Mouse (Mus musculus): ENCODE data around the gene Rasl10b. TPM values are rescaled to one million over a fixed set of nuclear protein-coding genes. Genes with fewer than 3 reads are reported as not detected.
A peak's percentile ranks its signal among the peaks of the same experiment; 100 is the strongest.

Rasl10b gene
- 0.16 and 0.17 TPM in 2 replicates for polyA plus RNA-seq (2012)

DNA sequence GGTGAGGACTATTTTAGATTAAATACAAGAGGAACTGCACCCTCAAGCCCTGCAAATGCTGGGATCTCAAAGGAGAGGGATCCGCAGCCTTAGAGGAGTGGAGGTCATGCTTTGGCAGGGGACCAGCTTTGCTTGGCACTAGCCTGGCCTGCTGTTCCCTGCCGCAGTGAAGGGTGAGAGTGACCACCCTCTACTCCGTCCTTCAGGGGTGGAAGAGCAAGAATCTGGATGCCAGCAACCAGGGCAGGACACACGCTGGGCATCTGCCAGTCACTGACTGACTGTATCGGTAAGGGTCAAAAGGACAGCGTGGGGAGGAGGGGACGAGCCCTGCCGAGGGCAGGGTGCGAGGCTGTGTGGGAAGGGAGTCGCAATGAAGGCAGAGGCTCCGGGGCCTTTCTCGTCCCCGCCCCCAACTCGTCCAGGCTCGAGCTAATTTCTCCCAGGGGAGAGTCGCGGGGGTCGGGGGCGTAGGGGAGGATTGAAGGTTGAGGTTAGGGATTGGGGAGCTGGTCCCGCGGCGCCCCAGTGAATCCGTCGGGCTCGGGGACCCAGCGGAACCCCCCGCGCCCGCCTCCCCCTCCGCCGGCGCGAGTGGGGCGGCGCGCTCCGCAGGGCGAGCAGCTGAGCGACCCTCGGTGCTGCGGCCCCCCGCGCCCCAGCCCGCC, at the start of gene Rasl10b:
Gene Rasl10b (plus strand): TSS at position 51 of the 668 bp plus-strand sequence.
- TF ChIP-seq GATA1 (IDR thresholded peaks at IDR 0.05; ENCODE audit: low read length) = no peak

DNA sequence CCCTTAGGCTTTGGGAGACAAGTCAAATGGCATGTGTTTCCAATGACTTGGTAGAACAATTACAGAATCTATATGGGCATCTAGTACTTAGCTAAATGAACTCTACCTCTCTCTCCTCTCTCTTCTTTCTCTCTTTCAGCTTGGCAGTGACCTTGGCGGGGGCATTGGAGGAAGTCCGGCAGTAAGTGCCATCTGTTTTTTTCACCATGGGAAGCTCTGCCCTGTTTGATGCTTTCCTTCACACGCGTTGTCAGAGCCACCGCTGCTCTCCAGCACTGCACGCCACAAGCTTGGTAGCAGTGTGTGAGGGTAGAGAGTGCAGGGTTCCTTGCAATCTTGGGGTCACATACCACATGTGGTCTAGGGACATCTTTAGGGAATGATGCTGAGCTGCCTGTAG, 44.3 kb upstream of the Rasl10b start:
- no peak for TF ChIP-seq GATA1 (IDR thresholded peaks at IDR 0.05; ENCODE audit: low read length)

DNA sequence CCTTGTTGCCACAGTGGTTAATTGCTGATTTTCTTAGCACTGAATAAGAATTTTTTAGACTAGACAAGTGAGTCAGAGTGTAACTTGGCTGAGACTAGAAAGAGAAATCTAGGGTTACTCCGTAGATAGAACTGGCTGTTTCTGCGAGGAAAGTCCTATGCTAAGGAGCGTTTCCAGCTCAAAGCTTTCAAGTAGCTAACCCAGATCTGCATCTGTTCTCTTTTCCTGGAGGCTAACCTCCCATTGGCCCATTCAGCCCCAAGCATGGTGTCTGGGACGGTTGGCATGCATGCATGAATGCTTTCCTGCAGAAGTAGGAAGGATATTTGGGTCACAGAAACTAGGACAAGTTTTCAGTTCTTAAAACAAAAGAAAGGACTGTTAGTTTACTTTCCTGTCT, 37.7 kb upstream of the Rasl10b start:
- no peak for TF ChIP-seq GATA1 (IDR thresholded peaks at IDR 0.05; ENCODE audit: low read length)

DNA sequence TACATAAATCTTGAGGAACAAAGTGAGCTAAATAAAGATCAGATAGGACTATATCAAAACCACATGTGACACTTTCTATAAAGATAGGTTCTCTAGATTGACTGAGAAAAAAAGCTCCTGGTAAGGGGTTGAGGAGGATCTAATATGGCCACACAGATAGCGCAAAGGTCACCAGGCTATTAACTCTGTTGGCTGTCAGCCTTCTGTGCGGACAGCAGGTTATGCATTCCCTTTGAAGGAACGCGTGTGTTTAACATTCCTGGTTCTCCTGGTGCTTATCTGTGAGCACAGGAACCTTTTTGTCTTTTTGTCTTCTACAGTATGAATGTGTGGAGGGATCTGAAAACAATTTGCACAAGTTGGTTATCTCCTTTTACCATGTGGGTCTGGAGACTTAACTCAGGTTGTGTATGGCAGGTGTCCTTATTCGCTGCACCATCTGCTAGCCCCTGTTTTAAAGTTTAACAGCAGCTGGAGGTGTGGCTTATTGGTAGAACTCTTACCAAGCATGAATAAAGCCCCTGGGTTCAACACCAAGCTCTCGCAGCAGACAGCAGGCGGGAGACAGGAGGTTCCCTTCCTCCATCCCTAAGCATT, 29.1 kb upstream of the Rasl10b start:
- TF ChIP-seq GATA1 (IDR thresholded peaks at IDR 0.05; ENCODE audit: low read length) = peak; percentile 41

DNA sequence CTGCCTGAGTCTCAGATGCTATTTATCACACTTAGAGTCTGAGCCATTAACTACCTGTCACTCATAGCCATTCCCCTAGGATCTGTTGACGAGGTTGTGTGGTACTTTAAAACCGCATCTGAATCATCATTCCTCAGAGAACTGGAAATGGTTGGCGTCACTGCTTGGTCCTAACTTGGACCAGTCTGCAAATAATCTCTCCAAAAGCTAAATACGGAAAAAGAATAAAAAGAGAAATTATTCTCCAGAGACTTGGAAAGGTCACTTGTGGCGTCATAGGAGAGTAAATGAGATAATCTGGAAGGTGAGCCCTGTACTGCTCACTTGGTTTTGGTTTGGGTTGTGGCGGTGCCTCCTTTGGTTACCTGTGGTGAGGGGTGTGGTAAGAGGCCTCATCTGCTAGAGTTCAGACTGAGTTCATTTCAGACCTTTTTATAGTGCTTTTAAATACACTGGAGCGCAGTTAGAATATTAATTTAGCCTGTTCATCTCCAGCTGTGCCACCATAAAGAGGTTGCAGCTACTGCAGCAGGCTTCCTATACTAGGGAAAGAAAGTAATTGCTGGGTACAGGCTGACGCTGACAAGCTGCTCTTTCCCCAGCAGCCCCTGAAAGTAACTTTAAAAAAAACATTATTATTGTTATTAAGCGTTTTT, 25.9 kb upstream of the Rasl10b start:
- no peak for TF ChIP-seq GATA1 (IDR thresholded peaks at IDR 0.05; ENCODE audit: low read length)

DNA sequence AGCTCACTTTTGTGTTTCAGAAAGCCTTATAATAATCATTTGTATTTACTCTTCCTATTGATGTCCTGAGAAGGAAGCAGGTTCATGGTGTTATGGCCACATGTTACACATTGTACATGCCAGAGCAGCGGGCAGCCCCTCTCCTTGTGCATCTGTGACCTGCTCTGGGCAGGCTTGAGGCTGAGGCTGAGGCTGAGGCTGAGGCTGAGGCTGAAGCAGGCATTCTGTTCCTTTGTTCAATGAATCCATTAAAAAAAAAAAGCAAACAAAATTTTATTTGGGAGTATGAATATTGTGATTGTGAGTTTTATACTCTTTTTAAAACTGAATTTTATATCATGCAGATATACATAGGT, 25.4 kb upstream of the Rasl10b start:
- no peak for TF ChIP-seq GATA1 (IDR thresholded peaks at IDR 0.05; ENCODE audit: low read length)

DNA sequence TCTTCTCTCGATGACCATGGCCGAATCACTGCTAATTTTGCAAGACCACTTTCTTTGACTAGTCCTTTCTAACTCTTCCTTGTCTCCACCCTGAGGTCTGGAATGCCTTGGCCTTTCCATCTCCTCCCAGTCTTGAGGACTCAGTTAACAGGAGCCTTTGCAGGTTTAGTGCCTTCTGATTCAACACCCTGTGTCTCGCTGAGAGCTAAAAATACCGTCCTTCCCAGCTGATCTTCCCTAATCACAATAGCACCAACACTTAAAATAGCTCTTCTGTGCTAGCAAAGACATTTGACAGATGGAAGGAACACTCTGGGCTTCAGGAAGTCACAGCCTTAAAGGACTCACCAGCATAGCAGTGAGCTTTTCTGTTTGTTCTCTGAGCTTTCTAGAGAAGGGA, 15.9 kb upstream of the Rasl10b start:
- no peak for TF ChIP-seq GATA1 (IDR thresholded peaks at IDR 0.05; ENCODE audit: low read length)

DNA sequence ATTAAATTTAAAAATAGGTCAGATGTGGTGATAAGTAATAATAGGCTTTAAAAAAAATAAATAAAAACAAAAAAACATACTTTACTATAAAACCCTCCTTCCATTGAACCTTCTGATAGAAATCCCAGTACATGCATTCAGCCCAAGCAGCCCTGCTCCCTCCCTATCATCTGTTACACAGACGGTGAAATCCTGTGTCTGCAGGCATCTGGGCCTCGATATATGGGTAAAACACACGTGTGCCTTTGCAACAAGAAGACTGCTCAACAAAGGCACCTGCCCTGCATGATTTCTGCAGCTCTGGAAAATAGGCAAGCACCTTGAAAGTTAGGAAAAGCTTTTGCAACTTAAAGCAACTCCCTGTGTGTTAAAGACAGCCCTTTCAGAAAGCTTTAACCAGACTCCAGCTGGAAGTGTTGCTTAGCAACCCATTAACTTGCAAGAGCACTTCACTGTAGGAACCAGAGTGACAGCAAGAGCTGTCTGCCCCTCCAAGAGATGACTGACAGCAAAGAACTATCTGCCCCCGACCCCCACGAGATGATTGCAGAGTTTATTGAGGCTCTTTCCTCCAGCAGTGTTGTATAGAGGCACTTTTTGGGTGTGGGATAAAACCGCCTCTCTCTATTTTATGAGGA, 14.0 kb upstream of the Rasl10b start:
- no peak for TF ChIP-seq GATA1 (IDR thresholded peaks at IDR 0.05; ENCODE audit: low read length)

DNA sequence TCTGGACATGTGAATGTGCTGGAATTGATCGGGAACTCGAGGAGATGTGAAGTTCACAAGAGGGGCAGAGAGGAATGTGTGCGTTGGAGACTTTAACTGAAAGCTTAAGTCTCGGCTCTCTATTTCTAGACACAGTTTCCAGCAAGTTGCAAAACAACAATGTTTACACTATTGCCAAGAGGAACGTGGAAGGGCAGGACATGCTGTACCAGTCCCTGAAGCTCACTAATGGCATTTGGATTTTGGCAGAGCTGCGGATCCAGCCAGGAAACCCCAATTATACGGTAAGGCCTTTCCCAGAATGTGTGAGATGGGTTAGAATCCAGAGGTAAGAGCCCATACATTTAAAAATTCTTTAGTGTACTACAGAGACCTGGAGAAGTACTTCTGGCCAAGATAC, 11.3 kb upstream of the Rasl10b start:
- TF ChIP-seq GATA1 (IDR thresholded peaks at IDR 0.05; ENCODE audit: low read length) = no peak

DNA sequence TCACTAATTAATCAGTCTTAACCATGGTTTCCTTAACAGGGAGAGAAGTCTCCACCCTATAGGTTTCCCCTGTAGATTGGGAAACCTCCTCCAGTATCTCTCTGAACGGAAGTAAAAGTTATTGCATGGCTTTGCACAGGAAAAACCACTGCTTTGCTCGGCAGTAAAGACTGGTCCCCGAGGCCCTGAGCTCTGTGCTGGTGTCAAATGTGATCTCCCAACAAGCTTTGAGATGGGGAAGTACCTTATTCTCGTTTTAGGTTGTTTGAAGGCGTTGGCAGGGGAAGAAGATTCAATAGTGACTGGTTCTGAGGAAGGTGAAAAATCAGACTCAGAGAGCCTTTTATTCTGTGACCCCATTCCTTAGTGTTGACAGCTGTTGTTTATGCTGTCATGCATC, 10.2 kb upstream of the Rasl10b start:
- no peak for TF ChIP-seq GATA1 (IDR thresholded peaks at IDR 0.05; ENCODE audit: low read length)

DNA sequence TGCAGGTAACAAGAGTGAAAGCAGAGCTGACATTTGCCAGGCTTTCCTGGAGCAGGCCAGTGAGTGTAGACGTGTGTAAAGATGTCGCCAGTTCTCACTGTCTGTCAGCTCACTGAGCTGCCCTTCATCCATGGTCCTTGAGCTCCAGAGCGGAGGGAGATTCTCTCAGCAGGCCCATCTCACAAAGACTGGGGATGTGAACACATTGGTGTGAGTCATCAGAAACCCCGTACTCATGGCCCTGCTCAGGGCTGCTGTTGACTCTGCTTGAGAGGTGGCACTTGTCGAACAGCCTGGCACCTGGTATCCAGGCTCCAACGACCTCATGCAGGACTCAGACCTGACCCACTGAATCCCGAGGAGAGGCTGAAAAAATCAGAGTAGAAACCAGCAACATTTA, 5.2 kb upstream of the Rasl10b start:
- no peak for TF ChIP-seq GATA1 (IDR thresholded peaks at IDR 0.05; ENCODE audit: low read length)

DNA sequence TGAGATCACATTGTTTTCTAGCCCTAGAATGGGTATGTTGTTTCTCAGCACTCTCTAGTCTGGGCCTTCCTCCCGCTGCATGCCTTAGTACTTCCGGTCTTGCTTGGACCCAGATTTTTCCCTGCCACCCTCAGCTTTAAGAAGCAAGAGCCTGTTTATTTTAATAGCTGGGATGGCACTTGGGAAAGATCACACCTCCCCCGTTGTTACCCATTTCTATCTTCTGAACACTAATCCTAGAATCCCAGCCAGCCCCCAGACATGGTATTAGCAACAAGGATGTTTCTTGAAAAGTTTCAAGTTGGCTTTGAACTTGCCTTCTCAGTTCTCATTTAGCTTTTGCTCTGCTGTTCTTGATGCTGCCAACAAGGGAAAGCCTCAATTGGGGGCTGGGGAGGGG, 2.5 kb upstream of the Rasl10b start:
- TF ChIP-seq GATA1 (IDR thresholded peaks at IDR 0.05; ENCODE audit: low read length) = no peak

DNA sequence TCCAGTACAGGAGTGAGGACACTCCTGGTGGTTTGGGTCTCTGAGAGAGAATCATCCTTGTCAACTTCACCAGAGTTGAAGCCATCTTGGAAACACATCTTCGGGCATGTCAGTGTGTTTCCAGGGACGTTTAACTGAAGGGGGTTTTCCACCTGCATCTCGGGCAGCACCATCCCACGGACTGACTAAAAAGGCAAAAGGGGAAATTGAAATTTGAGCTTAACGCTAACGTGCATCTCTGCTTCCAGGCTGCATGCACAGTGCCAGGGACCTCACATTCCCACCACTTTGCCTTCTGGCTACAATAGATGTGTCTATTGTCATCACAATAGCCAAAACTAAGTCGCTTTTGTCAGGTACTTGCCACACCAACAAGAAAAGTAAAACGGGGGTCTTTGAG, 695 bp upstream of the Rasl10b start:
- TF ChIP-seq GATA1 (IDR thresholded peaks at IDR 0.05; ENCODE audit: low read length) = no peak

DNA sequence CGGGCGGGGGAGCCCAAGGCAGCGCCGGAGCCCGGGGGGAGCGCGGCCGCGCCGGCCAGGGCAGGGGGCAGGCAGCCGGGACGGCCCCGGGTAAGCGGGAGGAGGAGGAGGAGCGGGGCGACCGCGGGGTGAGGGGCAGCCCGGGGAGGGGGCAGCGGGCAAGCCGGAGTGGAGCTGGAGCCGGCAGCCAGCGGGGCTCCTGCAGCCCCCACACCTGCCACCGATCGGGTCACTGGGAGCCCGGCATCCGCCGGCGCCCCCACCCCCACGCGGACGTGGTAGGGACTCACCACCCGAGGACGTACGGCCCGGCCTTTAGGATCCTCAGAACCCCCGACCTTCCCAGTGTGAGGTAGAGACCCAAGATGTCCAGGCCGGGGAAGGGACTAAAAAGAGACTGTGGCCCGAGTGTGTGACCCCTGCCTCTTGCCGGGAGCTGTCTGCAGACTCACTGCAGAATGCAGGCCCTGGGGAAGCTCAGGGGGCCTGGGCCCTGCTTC, 905 bp downstream of the Rasl10b start:
- no peak for TF ChIP-seq GATA1 (IDR thresholded peaks at IDR 0.05; ENCODE audit: low read length)

DNA sequence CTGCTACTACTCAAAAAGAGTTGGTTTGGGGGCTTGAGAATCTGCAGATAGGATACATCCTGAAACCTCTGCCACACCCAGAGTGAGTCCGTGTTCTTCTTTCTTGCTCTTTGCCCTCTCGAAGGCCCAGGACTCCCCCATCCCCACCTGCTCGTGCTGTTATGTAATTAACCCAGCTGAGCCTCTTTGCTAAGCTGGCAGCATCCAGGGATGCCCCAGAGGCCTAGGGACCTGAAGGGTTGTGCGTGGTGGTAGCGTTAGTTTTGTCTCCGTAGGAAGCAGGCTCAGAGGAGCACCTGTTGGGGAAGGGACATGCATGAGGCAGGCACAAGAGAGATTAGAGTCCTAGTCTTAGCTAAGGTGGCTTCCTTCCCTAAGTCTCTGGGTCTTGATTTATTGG, 1.6 kb downstream of the Rasl10b start:
- no peak for TF ChIP-seq GATA1 (IDR thresholded peaks at IDR 0.05; ENCODE audit: low read length)

DNA sequence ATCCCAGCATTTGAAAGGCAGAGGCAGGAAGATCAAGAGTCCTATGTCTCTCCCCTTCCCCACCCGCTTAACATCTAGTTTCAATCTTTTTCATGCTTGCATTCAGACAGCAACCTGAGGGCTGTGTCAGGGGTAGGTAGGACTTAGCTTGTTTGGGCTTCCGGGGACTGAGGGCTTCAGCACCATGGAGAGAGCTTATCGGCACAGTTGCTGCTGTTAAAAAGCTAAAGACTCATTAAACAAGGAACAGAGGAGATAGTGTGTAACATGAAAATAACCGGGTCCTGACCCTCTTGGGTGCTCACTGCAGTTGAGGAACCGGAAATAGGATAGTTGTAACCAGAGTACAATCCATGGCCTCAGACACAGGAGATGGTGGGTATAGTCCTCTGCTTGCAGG, 8.1 kb downstream of the Rasl10b start:
- no peak for TF ChIP-seq GATA1 (IDR thresholded peaks at IDR 0.05; ENCODE audit: low read length)
